Mouse (Mus musculus) thymus, adult 2 months (tissue): ENCODE results near the gene Gm20388.

Experiments used
- CTCF ChIP-seq: fragments of 200-500 bp; IDR thresholded peaks from 2 replicates; pipeline ENCODE4 v1.5.1; 2012; ENCODE audit warnings: mild to moderate bottlenecking, control low read depth, low read length, moderate library complexity, borderline replicate concordance; ENCODE audit not compliant: control insufficient read depth, poor library complexity, insufficient read depth; ENCODE audit errors: extremely low read depth
- POLR2A ChIP-seq: fragments of 200-500 bp; IDR thresholded peaks from 2 replicates; pipeline ENCODE4 v1.6.1; 2012; ENCODE audit warnings: mild to moderate bottlenecking, low read length, control low read depth, moderate library complexity; ENCODE audit not compliant: control insufficient read depth, poor library complexity, insufficient read depth; ENCODE audit errors: extremely low read depth

- TF ChIP-seq CTCF (no peak), POLR2A (no peak)
Measured at GRCm38 (mm10) chr8:122329072-122329471, 2418.4 kb downstream of the Gm20388 start.
